ENCODE assay signal across 8 mouse cellular contexts in the genomic region with DNA sequence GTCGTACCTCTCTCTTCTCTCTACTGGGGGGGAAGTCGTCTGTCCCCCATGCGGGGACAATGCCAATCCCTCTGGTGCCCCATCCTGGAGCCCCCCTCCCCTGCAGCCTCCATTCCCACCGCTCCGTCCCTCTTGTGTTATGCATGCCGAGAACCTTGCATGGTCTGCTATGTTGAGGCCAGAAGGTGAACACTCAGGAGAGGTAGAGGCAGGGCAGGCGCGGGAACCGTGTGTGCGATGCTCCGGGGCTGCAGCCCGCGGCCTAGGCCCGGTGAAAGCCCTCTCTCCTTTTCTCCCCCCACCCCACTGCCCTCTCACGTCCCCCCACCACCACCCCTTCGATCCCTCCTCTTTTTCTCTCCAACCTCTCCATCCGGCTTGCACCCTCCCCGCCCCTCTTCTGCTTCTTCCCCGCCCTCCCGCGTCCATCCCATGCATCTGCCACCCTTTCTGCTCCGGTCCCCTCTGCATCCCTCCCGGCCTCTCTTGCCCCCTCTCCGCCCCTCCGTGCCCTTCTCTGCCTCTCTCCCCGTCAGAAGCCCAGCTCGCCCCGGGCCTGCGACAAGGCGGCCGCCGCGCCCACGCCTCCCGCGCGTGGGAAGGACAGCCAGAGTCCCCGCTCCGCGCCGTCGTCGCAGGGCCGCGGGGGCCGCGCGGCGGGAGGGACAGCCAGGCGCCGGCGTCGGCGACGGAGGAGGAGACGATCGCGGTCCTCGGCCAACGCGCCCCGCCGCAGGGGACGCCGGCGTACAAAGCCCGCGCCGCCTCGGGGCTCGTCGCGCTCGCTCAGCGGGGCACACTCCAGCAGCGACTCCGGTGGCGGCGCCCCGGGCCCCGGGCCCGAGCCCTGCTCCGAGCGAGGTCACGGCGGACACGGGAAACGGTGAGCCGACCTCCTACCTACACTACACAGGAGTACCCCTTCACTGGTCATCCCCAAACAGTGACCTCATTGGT. TPM values are rescaled to one million over a fixed set of nuclear protein-coding genes. Genes with fewer than 3 reads are reported as not detected.
DNase-seq lines count a peak whose midpoint lies in the region; ATAC-seq and TF ChIP-seq lines count a peak whose summit lies in the region.

No protein-coding gene starts in this region.

- DNase-seq in layer of hippocampus, adult 18-20 months (ENCODE audit: low spot score in 2 of 2) = peak; percentile 28 to 51
- DNase-seq in layer of hippocampus, adult 9-10 months (ENCODE audit: low spot score) = no peak
- DNase-seq in brain, embryonic 14.5 days (ENCODE audit: low read depth) = peak; percentile 45
- DNase-seq in kidney, postnatal 4 days = peak; percentile 55 to 68
- no peak for DNase-seq in spleen, postnatal 10 days (ENCODE audit: low spot score in 2 of 2)

- H3K9me3 ChIP-seq in forebrain, embryonic 12.5 days = no peaks in the 10 kb centered on the region
- no peaks in the 10 kb centered on the region for H3K9me3 ChIP-seq in neural tube, embryonic 14.5 days (ENCODE audit: control insufficient read depth, low read length)

- H3K27me3 ChIP-seq in forebrain, embryonic 12.5 days = peaks cover 92% of the 10 kb centered on the region
- H3K27me3 ChIP-seq in neural tube, embryonic 14.5 days (ENCODE audit: control insufficient read depth, insufficient read depth, low read length) = no peaks in the 10 kb centered on the region

- H3K4me2 ChIP-seq in forebrain, embryonic 12.5 days = peak overlapping the region; percentile 92
- peak overlapping the region; percentile 71 for H3K4me2 ChIP-seq in neural tube, embryonic 14.5 days (ENCODE audit: low read depth, low read length)

- WGBS in forebrain, embryonic 12.5 days = under 1% methylated on average over 83 of the region's 89 CpGs
- WGBS in neural tube, embryonic 14.5 days = 1% methylated on average over 81 of the region's 89 CpGs

- H3K4me3 ChIP-seq in forebrain, embryonic 12.5 days (replicated peaks) = peak overlapping the region; percentile 48
- H3K4me3 ChIP-seq in neural tube, embryonic 14.5 days (ENCODE audit: low read depth, low read length) = peak overlapping the region; percentile 40

- H3K36me3 ChIP-seq in forebrain, embryonic 12.5 days (replicated peaks) = no peaks in the 10 kb centered on the region
- no peaks in the 10 kb centered on the region; the same call in 1 of the 2 replicates for H3K36me3 ChIP-seq in neural tube, embryonic 14.5 days (ENCODE audit: control insufficient read depth, insufficient read depth, low read length)

- H3K4me1 ChIP-seq in forebrain, embryonic 12.5 days = peaks cover 20% of the 10 kb centered on the region
- peaks cover 9% of the 10 kb centered on the region for H3K4me1 ChIP-seq in neural tube, embryonic 14.5 days (ENCODE audit: control insufficient read depth, insufficient read depth, low read length)

- peak overlapping the region; percentile 70 for H3K9ac ChIP-seq in forebrain, embryonic 12.5 days
- peak overlapping the region; percentile 71 for H3K9ac ChIP-seq in neural tube, embryonic 14.5 days (replicated peaks; ENCODE audit: low read depth, low read length)

- TF ChIP-seq POLR2A in brain, embryonic 14.5 days (IDR thresholded peaks at IDR 0.05; ENCODE audit: borderline replicate concordance, extremely low read depth, insufficient read depth, insufficient read length, poor library complexity, severe bottlenecking) = no peak

- TF ChIP-seq CTCF in brain, embryonic 14.5 days (IDR thresholded peaks at IDR 0.05; ENCODE audit: borderline replicate concordance, extremely low read depth, insufficient read depth, insufficient read length) = no peak

- no peak overlapping the region for H3K27ac ChIP-seq in forebrain, embryonic 12.5 days
- peak overlapping the region; percentile 62 for H3K27ac ChIP-seq in neural tube, embryonic 14.5 days (ENCODE audit: low read depth, low read length)

- peak; percentile 52 for ATAC-seq in forebrain, embryonic 12.5 days (ENCODE audit: low FRiP score)
- peak; percentile 45; the same call in 1 of the 2 replicates for ATAC-seq in neural tube, embryonic 14.5 days (ENCODE audit: low read depth)
- no peak for ATAC-seq in erythroid progenitor cell, adult 5-6 weeks (replicated peaks; ENCODE audit: low FRiP score, poor library complexity, severe bottlenecking)

RNA-seq across cellular contexts. Expression of gene Hspb1, which starts 19.8 kb away (rescaled TPM):
- 10 to 100 TPM; 16.7 to 22.4 TPM for total RNA-seq in layer of hippocampus, adult 18-20 months (2021)
- polyA plus RNA-seq in brain, embryonic 14.5 days (2012; rRNA removed) = 17.2 and 27.4 TPM in 2 replicates
- polyA plus RNA-seq in forebrain, embryonic 12.5 days (2016; fragmentation: Nextera tagmentation; extraction: Ambion mirVana) = 7.8 and 10.7 TPM in 2 replicates
- polyA plus RNA-seq in neural tube, embryonic 14.5 days (2014; fragmentation: Nextera tagmentation; extraction: Ambion mirVana) = 7.8 and 11.4 TPM in 2 replicates
- not detected in 2 replicates for total RNA-seq in erythroid progenitor cell, adult 5-6 weeks (2015; ENCODE audit: low replicate concordance)
- not detected in 2 replicates for total RNA-seq in erythroid progenitor cell, adult 5-6 weeks (2017; ENCODE audit: low replicate concordance)

Comparison
In these comparisons a context has a peak if more than half of its experiments do, and no peak if none do; other contexts are left out.
1. DNase-seq: peak in layer of hippocampus, adult 18-20 months (2 of 2), brain, embryonic 14.5 days (single experiment) and kidney, postnatal 4 days (2 of 2); none in layer of hippocampus, adult 9-10 months (single experiment) and spleen, postnatal 10 days (0 of 2).